Mouse (Mus musculus): ENCODE results near the gene Alg12.

DNA sequence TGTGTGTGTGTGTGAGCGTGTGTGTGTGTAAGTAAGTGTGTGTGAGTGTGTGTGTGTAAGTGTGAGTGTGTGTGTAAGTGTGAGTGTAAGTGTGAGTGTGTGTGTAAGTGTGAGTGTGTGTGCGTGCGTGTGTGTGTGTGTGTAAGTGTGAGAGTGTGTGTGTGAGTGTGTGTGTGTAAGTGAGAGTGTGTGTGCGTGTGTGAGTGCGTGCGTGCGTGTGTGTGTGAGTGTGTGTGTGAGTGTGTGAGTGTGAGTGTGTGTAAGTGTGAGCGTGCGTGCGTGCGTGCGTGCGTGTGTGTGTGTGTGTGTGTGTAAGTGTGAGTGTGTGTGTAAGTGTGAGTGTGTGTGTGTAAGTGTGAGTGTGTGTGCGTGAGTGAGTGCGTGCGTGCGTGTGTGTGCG, 63.4 kb downstream of the Alg12 start:
- TF ChIP-seq CTCF (IDR thresholded peaks at IDR 0.05; ENCODE audit: low read depth) (no peak), EP300 (IDR thresholded peaks at IDR 0.05; ENCODE audit: low read depth) (no peak)
